Mouse (Mus musculus) 3134 (cell line): ENCODE results near the gene Rab4a.
A peak's percentile ranks its signal among the peaks of the same experiment; 100 is the strongest.

Experiments used
- DNase-seq: peaks from one replicate; pipeline ENCODE4 v3.0.0-alpha.2; 2011; ENCODE audit warnings: low spot score; ENCODE audit not compliant: insufficient read length; ENCODE audit errors: extremely low read depth

Gene Rab4a

DNA sequence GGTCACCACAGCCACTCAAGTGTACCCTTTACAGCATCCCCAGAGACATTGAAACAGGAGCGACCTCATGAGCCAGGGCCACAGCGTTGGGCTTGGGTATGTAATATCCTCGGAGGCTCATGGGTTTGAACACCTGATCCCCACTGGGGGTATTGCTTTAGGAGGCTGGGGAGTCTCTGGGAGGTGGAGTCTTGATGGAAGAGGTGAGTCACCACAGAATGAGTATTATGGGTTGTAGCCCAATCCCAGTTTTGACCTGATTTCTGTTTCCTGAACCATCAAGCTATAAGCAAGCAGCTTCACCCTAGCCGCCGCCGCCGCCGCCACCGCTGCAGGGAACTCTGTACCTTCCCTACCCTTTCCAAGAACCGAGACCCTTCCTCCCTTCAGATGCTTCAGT, 40.2 kb downstream of the Rab4a start:
- DNase-seq: no peak

DNA sequence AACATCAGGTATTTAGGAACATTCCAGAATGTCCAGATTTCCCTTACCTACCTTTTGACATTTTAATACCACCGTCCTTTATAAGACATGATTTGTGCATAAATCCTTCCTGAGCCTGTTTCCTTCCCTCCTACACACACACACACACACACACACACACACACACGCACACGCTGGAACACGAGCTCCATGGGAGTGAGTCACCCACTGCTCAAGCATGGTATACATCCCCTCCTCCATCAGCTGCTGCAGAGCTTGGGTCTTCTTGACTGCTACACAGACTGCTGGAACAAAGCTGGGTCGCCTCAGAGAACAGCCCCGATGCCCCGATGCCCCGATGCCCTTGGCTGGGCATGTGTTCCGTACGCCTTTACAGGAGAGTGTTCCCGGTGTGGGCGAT, 40.7 kb downstream of the Rab4a start:
- no peak for DNase-seq

DNA sequence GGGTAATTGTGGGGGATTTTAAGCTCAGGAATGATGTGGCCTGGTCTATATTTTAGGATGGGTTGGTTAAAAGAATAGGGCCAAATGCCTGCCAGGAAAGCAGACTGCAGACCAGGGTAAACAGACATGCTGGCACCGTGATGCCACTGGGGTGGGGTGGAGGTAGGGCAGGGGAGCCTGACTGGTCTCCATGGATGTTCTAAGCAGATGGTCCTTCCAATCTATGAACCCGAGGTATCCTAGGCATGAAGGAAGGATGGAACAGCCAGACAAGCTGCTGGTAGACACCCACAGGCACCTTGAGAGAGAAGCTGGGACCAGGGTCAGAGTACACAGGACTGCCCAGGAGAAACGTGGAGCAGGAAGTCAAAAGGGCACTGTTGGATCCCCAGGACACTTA, 41.8 kb downstream of the Rab4a start:
- DNase-seq: no peak

DNA sequence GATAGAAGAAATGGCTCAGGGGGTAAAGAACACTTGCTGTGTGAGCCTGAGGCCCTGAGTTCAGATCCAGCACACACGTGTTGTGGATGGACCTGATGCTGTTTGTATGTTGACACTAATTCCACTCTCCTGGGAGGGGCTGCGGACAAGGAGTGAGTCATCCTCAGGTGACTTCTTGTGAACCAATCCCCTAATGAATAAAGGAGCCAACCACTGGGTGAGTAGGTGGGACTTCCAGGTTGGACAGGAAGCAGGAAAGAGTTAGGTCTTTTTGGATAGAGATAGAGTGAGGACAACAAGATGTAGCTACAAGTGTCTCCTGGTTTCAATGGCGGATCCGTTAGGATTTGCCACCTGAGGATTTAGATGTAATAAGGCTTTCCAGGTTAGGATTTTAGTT, 43.6 kb downstream of the Rab4a start:
- no peak for DNase-seq

DNA sequence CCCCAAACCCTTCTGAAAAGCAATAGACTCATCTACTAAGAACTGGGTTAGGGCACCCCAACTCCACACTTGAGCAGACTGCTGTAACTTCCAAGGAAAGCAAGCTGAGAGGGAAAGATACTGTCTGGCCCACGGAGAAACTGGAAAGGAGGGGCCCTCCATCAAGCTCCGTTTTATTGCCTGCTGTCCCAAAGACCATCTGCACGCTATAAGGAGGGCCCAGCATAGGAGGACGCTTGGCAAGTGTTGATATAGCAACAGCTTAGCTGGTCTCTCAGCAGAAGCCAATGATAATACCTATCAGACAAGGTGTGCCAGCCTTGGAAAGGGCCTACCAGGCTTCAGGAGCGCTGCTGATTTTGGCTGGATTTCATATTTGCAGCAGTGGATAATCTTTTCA, 45.8 kb downstream of the Rab4a start:
- no peak for DNase-seq

DNA sequence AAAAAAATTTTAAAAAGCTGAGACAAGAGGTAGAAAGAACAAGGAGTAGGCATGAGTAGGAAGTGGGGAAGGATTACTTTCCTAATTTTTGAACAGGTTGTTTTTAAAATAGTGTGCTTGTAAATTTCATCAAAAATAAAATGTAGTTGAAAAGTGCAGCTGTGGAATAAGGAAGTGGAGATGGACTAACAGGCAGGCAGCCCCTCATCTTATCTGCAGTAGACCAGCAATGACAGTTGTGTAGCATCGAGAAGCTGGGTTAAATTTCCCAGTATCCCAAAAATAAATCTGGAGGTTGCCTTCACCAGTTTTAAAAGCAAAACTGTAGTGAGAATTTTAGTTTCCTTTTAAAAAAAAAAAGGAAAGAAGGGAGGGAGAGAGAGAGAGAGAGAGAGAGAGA, 48.5 kb downstream of the Rab4a start:
- no peak for DNase-seq

DNA sequence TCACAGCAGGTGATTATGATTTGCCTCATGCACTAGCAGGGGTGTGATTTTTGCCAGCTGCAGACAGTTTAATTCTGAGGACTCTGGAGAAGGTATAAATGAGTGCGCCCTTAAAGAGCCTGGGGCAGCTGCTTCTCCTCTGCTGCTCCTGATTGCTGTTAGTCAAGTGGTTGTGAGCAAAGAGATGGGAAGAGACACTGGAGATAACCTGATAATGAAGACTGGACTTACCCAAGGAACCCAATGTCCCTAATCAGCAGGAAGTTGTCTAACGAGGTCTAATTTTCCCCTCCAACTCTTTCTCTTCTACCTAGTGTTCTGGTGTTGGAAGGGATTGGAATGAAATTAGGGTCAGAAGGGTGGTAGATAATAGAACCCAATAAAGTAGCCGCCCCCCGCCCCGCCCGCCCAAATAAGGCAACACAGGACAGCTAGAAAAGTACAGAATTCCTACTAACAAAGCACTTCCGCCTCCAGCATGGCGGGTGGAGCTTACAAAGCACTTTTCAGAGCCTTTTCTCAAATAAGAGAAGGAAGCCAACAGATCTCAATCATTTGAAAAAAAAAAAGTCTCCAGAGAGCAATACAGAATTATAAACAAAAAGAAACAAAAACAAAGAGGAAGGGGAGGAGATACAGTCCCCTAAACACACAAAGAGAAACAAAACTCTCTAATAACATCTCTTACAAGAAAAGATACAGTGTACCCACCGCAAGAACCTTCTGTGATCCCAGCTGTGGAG, 49.1 kb downstream of the Rab4a start:
- no peak for DNase-seq

DNA sequence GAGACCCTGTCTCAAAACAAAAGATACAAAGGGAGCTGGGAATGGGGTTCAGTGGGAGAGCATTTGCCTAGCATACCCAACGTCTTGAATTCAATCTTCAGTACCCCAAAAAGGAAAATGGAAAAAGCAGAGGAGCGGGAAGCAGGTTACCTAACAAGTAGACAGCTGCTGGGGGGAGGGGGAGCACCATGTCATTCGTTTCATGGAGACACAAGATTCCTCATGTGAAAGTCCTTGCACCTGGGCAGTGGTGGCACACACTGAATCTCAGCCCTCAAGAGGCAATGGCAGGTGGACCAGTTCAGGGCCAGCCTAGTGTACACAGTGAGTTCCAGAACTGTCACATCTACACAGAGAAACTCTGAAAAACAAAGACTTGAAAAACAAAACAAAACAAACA, 51.6 kb downstream of the Rab4a start:
- DNase-seq: no peak

DNA sequence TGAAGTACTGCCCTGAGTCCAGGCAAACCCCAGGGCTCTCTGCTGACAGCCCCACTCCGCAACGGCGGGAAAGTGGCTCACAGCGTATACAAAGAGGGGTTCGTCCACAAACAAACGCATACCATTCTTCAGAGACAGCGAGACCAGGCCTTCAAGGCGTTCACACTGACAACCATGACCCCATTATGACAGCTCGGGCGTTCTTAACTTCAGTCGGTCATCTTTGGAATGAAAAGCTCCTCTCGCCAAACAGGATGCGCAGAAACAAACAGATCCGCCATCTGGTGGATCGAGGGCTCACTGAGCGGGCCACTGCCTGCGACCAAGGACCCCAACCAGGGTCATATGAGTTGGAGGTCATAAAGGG, 52.8 kb downstream of the Rab4a start:
- DNase-seq: no peak

DNA sequence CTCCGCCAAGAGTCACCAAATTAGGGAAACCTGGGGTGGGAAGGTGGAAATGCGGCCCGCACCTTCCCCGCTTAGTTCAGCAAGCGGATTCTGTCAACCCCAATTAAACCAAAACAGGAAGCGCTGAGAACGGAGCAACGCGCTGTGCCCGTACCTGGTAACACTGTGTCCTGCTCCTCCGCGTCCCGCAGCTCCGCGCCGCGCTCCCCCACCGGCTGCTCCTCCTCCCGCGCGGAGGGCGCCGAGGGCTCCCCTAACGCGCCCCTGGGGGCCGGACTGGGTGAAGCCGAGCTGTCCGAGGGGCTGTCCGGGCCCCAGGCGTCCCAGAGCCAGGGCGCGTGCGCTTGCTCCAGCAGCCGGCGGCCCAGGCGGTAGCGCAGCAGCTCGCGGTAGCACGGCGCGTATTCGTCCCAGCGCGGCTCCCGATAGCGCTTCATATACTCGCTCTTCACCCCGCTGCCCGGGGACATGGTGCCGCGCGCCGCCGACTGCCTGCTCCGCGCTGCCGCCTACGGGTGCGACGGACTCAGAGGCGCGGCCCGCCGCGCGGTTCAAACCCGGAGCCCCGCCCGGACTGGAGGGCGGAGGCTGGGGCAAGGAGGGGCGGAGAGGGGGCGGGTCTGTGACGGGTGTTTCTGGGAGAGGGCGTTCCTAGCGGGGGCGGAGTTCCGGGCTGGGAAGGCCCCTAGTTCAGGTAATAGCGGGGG, 53.3 kb downstream of the Rab4a start:
- DNase-seq: peak; percentile 88

DNA sequence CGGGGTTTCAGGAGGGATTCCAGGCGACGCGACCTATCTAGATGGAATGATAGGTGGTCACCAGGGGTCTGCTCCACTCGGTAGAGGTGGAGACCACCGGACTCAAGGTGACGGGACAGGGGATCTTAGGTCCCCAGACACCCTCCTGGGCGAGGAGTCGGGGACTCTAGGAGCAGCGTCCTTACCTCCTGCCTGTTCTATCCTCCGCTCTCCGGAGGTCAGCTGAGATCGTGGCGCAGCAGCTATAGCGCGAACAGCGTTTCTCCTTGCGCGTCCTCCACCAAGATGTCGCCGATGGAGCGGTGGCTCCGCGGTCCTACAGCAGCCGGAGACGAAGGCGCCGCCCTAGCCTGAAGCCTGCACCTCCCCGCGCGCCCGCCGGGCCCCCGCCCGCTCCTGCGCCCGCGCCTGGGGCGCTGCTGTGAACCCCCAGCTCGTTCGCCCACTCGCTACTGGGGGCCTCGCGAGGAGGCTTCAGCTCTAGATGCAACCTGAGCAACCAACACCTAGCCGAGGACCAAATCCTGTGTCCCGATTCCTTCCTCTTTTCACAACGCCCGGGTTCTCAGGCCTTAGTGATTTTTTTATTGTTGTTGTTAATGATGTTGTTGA, 54.0 kb downstream of the Rab4a start, which contains the start of gene Ccsap:
TSS of gene Ccsap (minus strand) at position 562 of the 612 bp plus-strand sequence.
- no peak for DNase-seq

DNA sequence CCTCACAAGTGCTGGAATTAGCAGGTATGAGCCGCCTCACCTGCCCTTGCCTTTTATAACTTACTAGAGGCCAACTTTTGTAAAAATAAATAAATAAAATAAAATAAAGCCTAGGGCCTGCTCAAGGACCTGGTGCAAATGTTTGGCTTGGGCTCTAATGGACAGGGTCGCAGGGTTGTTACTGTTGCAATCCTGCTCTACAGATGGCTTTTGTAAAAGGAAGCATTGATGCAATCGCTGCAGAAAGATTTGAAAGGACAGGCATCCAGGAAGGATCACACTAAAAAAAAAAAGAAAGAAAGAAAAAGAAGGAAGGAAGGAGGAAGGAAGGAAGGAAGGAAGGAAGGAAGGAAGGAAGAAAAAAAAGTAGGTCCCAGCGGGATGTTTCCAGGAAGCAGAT, 54.6 kb downstream of the Rab4a start:
- no peak for DNase-seq

DNA sequence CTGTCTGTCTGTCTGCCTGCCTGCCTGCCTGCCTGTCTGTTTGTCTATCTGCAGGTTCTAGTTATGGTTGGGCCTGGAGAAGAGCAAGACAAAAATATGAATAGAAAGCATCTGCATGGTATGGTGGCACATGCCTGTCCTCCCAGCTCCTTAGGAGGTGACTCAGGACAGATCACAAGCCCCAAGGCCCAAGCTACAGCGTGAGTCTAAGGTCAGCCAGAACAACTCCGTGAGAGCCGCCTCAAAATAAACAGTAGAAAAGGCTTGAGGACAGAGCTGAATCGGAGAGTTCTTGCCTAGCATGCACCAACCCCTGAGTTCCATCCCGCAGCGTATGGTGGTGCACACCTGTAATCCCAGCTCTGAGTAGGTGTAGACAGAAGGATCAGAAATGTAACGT, 60.0 kb downstream of the Rab4a start:
- DNase-seq: no peak

DNA sequence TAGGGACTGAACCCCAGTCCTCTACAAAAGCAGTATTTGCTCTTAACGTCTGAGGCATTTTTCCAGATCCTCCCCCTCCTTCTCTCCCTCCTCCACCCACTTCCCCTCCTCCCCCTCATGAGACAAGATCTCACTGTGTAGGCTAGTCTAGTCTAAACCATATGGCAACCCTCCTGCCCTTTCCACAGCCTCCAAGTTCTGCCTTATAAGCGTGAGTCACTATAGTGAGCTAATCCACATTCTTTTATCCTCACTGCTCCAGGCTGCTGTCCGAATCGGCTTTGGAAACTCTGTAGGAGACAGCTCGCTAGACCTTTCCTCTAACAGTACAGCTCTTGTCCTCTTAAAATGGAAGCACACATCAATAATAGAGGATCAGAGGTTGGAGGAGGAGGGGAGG, 61.2 kb downstream of the Rab4a start:
- DNase-seq: peak; percentile 57

DNA sequence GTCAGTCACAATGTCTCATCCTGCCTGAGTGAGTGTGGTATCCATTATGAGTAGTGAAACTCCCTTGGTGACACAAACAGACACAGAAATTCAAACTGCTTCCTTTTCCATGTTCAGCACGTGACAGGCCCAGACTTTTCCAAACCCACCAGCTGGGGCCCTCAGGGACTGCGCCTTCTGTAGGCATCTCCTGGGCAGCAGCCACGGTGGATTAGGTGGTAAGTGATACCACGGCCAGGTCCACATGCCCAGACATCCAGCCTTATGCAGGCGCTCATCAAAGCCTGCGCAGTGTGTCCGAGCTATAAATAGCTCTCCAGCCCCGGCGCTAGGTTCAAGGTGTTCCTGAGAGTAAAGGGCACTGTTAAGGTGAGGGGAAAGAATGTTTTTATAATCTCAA, 66.3 kb downstream of the Rab4a start:
- no peak for DNase-seq

DNA sequence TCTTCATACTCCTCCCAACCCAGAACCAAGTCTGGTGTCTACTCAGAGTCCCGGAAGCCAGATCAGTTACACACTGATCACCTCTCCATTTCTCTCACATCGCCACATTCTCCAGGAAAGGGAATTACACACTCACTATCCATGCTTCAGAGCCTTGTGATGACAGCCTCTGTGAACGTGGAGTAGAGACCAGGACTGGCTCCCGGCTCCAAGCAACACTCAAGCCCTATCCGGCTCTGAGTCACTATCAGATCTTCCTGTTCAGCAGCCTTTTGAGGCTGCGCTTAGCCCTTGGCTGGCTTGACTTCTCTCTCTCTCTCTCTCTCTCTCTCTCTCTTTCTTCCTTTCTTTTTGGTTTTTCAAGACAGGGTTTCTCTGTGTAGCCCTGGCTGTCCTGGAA, 67.6 kb downstream of the Rab4a start:
- DNase-seq: no peak

DNA sequence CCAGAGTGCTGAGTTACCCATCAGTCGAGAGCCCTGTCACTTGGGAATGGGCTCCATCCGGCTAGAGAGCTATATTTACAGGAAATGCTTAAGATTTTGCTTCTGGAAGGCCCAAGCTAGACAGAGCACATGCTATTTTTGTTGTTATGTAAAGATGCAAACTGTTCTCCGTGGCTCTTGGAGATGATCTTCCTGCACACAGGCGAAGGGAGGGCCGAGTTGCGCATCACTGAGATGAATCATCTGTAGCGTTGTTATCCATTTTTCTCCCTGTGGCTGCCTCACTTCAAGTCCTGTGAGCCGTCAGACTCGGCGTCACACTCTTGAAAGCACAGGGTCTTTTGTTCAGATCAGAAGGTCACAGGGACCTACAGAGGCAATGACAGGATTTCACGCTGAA, 68.5 kb downstream of the Rab4a start:
- no peak for DNase-seq

DNA sequence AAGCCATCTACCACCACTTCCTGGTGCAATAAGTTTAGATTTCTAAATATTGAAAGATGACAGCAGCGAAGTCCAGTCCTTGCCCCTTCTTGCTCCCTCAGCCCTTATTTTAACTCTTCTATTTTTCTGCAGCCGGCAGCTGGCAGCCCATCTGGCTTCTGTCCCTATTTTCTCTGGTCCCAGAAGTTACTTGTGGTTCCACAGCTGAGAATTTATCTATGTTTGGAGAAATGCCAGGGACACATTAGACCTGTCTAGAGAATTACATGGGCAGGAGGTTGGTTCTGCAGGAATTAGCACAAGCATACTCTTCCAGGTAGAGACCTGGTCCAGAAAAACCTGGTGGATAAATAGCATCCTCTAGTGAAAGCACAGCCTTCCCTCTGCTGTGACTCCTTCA, 72.1 kb downstream of the Rab4a start:
- DNase-seq: no peak

DNA sequence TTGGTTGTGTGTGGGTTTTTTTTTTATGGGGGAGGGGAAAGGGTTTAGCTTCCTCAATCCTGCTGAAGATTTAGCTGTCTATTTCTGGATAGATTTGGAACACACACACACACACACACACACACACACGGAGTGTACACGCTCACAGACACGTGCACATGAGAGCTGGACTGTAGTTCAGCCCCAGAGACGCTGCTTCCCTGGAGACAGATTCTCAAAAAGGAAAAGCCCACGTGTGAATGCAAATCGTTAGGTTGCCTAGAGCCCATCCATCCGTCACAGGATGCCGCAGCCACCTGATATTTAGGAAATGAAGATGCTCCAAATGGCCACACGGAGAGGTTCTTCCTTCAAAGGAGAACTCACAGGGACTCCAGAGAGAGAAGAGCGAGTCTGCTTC, 74.5 kb downstream of the Rab4a start:
- DNase-seq: no peak

DNA sequence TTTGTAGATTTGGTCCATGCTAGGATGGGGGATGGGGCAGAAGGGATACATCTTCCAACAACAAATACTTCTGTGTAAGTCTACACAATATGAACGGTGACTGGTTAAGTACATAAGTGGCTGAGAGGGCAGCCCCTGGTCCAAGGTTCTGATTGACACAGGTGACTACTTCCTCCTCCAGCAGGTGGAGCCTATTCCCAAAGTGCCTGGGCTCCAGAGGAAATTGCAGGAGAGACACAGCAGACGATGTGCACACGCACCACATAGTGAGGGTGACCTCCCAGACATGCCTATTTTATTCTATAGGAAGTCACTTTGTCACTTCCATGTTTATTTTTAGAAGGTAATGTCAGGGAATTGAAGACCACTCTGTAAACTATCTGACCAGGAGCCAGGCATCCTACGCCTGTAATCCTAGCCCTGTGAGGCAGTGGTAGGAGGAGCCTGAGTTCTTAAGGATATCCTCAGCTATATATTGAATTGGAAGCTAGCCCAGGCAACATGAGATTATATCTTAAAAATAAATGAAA, 75.1 kb downstream of the Rab4a start:
- DNase-seq: no peak

DNA sequence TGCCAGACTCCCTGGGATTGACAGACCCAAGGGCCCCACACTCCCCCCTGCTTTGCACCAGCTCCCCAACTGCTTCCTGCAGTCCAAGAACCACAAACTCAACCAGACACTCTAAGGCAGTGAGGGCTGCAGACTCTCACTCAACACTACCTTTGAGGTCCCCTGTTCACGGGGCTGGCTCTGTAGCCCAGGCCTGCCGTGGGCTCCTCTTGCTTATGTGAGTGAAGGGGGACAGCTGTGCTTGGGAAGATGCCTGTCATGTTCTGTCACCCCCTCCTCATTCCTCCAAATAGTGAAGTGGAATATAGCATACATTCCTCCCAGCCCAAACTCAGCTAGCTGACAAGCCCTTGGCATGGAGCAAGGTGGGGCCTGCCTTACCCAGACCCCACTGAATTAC, 76.6 kb downstream of the Rab4a start:
- no peak for DNase-seq

DNA sequence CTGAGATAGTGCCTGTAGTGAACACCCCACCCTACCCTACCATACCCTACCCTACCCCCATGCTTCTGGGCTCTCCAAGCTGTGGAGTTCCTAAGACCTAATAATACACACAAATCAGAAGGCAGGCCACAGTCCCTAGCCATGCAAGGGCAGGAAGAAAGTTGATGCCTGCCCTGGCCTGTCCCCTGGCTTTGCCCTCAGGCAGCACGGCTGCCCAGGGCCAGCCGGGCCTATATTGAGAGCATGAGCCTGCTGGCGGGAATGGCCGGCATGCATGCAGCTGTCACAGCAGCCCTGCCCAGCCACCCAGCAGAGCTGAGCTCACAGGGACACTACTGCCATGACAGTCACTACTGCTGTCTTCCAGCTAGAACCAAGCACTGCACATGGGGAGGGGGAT, 77.3 kb downstream of the Rab4a start:
- no peak for DNase-seq
